Mouse (Mus musculus) heart, embryonic 13.5 days (tissue): ENCODE measurements around the gene Spock1. TPM values are rescaled to one million over a fixed set of nuclear protein-coding genes. Genes with fewer than 3 reads are reported as not detected.
"Not testable (repeated sequence)": the region's sequence is repeated elsewhere in the genome, so short reads cannot be mapped to it uniquely, and the experiment has no call there.

ENCODE experiments used
- ATAC-seq: fragments of 200-750 bp; cut with Nextera tagmentation; 2 replicates; pipeline ENCODE4 v1.8.0; 2017; ENCODE audit warnings: moderate TSS enrichment; ENCODE audit not compliant: insufficient number of reproducible peaks, low FRiP score, low TSS enrichment; ENCODE audit errors: extremely low read depth
- H3K27ac ChIP-seq: fragments of 300-500 bp; sonication (generic); replicated peaks from 2 replicates; pipeline ENCODE4 v1.5.1; 2015; ENCODE audit warnings: moderate library complexity, mild to moderate bottlenecking, inconsistent platforms
- H3K27me3 ChIP-seq: fragments of 300-500 bp; sonication (generic); replicated peaks from 2 replicates; pipeline ENCODE4 v1.6.1; 2015; ENCODE audit warnings: mild to moderate bottlenecking, inconsistent platforms
- H3K36me3 ChIP-seq: fragments of 300-500 bp; sonication (generic); 2 replicates; pipeline ENCODE4 v1.6.1; 2015; ENCODE audit warnings: mild to moderate bottlenecking, inconsistent platforms
- H3K4me1 ChIP-seq: fragments of 300-500 bp; sonication (generic); 2 replicates; pipeline ENCODE4 v1.6.1; 2015; ENCODE audit warnings: inconsistent platforms
- H3K4me2 ChIP-seq: fragments of 300-500 bp; sonication (generic); 2 replicates; pipeline ENCODE4 v1.6.1; 2015; ENCODE audit warnings: inconsistent platforms, mild to moderate bottlenecking, moderate library complexity
- H3K4me3 ChIP-seq: fragments of 300-500 bp; sonication (generic); 2 replicates; pipeline ENCODE4 v1.5.1; 2015; ENCODE audit warnings: moderate library complexity, mild to moderate bottlenecking, inconsistent platforms
- H3K9ac ChIP-seq: fragments of 300-500 bp; sonication (generic); 2 replicates; pipeline ENCODE4 v1.6.1; 2015; ENCODE audit warnings: inconsistent platforms, mild to moderate bottlenecking, moderate library complexity
- H3K9me3 ChIP-seq: fragments of 300-500 bp; sonication (generic); 2 replicates; pipeline ENCODE4 v1.6.1; 2016; ENCODE audit warnings: inconsistent platforms
- WGBS: fragments of 180-500 bp; shearing (Covaris S2); methylation state at CpG from one replicate; pipeline ENCODE4 v1.1.7; 2015; ENCODE audit warnings: mixed read lengths; 5-methylcytosine and 5-hydroxymethylcytosine counted together
- polyA plus RNA-seq: library from polyadenylated mRNA; unstranded; fragments of >200 nt; fragmentation: Nextera tagmentation; extraction: Ambion mirVana; gene quantifications from 2 replicates; pipeline ENCODE4 v1.2.1, GENCODE M21; 2015

The Spock1 gene
- polyA plus RNA-seq, 1 experiment from 2014 or later, result 0.31 TPM

GRCm38 (mm10) chr13:57595761-57596051, 312.4 kb downstream of the Spock1 start:
- no peak for ATAC-seq
- Histone ChIP-seq H3K4me2 (no peak overlapping the region), H3K4me1 (no peaks in the 10 kb centered on the region; the same call in 1 of the 2 replicates), H3K27ac (no peak overlapping the region), H3K4me3 (no peak overlapping the region), H3K9me3 (no peaks in the 10 kb centered on the region), H3K9ac (no peak overlapping the region), H3K36me3 (no peaks in the 10 kb centered on the region), H3K27me3 (0 out of 2 replicates have a peak, but pooled peaks cover under 1% of the 10 kb centered on the region)
- WGBS, result 87% methylated on average over 6 of the region's 6 CpGs

DNA sequence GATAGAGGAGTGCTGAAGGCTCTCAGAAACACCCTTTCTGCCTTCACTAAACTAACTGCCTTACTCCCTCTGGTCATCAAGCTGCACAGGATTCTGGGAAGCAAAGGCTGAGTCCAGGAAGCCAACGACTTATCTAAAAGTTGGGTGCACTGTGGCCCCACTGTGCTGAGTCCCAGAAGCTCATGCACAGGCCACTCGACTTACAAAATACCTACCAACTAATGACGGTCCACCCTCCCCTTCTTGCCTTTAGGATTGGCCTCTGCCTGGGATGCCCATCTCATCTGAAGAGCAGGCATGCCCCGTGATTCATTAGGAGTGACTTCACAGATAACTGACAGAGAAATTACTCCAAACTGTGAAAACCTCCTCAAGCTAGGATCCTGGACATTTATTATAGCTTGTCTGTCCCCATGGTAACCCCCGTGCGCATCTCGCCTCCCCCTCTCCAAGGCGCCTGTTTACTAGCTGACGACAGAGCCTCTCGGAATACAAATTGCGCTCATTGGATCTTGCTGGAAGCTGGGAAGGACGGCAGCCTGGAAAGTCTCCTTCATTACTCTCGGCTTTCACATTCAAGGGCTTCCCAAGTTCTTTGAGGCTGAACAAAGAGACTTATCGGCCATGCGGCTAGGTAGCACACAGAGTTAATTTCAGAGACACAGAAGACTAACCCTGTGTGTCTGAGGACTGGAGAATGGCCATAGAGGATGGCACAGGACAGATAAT, 312.9 kb downstream of the Spock1 start:
- H3K9ac ChIP-seq, result no peak overlapping the region
- no peak overlapping the region for H3K4me3 ChIP-seq
- ATAC-seq, result no peak
- no peaks in the 10 kb centered on the region for H3K27me3 ChIP-seq
- 0 out of 2 replicates have a peak overlapping the region, but pooled peaks have one; percentile 0 for H3K4me2 ChIP-seq
- H3K36me3 ChIP-seq, result no peaks in the 10 kb centered on the region
- H3K4me1 ChIP-seq, result no peaks in the 10 kb centered on the region; the same call in 1 of the 2 replicates
- no peak overlapping the region for H3K27ac ChIP-seq
- H3K9me3 ChIP-seq, result no peaks in the 10 kb centered on the region
- WGBS, result 66% methylated on average over 15 of the region's 15 CpGs

DNA sequence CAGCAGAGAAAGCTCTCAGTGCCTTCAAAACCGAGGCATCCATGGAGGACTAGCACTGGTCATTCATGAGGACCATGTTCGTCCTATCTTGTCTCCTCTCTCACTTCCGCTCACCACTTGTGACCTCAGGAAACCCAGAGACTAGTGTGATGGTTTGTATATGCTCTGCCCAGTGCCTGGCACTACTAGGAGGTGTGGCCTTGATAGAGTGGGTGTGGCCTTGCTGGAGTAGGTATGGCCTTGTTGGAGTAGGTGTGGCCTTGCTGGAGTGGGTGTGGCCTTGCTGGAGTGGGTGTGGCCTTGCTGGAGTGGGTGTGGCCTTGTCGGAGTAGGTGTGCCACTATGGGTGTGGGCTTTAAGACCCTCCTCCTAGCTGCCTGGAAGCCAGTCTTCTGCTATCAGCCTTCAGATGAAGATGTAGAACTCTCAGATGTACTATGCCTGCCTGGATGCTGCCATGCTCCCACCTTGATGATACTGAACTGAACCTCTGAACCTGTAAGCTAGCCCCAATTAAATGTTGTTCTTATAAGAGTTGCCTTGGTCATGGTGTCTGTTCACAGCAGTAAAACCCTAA, 318.7 kb downstream of the Spock1 start:
- 81% methylated on average over 4 of the region's 4 CpGs for WGBS
- ATAC-seq, H3K4me3 ChIP-seq, H3K27ac ChIP-seq, H3K9ac ChIP-seq, H3K4me2 ChIP-seq, H3K9me3 ChIP-seq, H3K27me3 ChIP-seq, H3K36me3 ChIP-seq, H3K4me1 ChIP-seq: not testable (repeated sequence)

DNA sequence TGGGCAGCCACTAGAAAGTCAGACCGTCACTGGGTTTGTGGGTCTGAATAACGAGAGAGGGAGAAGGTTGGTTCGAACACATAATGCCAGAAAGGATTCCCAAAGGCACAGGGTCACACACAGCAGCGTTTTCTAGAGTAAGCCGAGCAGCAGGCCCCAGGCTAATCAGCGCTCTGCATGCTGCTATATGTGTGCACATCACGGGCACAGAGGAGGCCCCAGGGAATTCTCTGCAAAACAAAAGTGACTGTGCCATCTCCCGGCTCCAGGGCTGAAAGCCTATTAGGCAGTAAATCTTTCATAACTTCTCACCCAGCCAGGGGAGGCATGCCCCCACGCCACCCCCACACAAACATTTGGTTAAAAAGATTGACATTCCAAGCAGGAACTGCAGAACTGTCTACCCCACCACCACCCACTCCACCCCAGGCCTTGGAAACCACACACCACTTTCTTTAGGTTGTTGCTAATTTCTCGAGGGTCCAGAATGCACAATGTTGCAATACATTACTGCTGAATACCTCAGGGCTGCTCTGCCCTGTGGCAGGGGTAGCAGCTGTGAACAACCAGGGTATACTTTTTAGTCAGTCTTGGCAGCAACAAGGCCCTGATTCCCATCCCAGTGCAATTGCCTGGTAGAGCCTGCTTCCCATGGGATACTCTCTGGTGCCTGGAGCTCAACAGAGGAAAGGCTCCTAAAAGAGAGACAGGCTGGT, 319.4 kb downstream of the Spock1 start:
- H3K4me1 ChIP-seq, result no peaks in the 10 kb centered on the region; the same call in 1 of the 2 replicates
- no peaks in the 10 kb centered on the region for H3K36me3 ChIP-seq
- no peak overlapping the region for H3K4me2 ChIP-seq
- no peak overlapping the region for H3K9ac ChIP-seq
- H3K9me3 ChIP-seq, result no peaks in the 10 kb centered on the region
- no peak overlapping the region for H3K4me3 ChIP-seq
- H3K27ac ChIP-seq, result no peak overlapping the region
- 60% methylated on average over 10 of the region's 10 CpGs for WGBS
- H3K27me3 ChIP-seq, result no peaks in the 10 kb centered on the region
- ATAC-seq, result no peak

GRCm38 (mm10) chr13:57585131-57585530, 323.0 kb downstream of the Spock1 start:
- Histone ChIP-seq H3K9me3 (no peaks in the 10 kb centered on the region), H3K27ac (no peak overlapping the region), H3K36me3 (no peaks in the 10 kb centered on the region), H3K27me3 (no peaks in the 10 kb centered on the region), H3K4me1 (no peaks in the 10 kb centered on the region; the same call in 1 of the 2 replicates), H3K4me2 (no peak overlapping the region), H3K9ac (no peak overlapping the region), H3K4me3 (no peak overlapping the region)
- WGBS, result 27% methylated on average over 3 of the region's 3 CpGs
- ATAC-seq, result no peak

GRCm38 (mm10) chr13:57582314-57582976, 325.7 kb downstream of the Spock1 start:
- 84% methylated on average over 12 of the region's 12 CpGs for WGBS
- Histone ChIP-seq H3K4me1 (no peaks in the 10 kb centered on the region; the same call in 1 of the 2 replicates), H3K27ac (no peak overlapping the region), H3K4me2 (no peak overlapping the region), H3K36me3 (no peaks in the 10 kb centered on the region), H3K4me3 (no peak overlapping the region), H3K9me3 (no peaks in the 10 kb centered on the region), H3K9ac (no peak overlapping the region), H3K27me3 (no peaks in the 10 kb centered on the region)
- no peak for ATAC-seq

GRCm38 (mm10) chr13:57577541-57578244, 330.4 kb downstream of the Spock1 start:
- no peak overlapping the region for H3K4me3 ChIP-seq
- H3K4me1 ChIP-seq, result no peaks in the 10 kb centered on the region
- no peak for ATAC-seq
- no peaks in the 10 kb centered on the region for H3K9me3 ChIP-seq
- no peaks in the 10 kb centered on the region for H3K27me3 ChIP-seq
- H3K9ac ChIP-seq, result no peak overlapping the region
- WGBS, result 78% methylated on average over 5 of the region's 5 CpGs
- H3K36me3 ChIP-seq, result no peaks in the 10 kb centered on the region
- no peak overlapping the region for H3K27ac ChIP-seq
- no peak overlapping the region for H3K4me2 ChIP-seq

GRCm38 (mm10) chr13:57573501-57573900, 334.6 kb downstream of the Spock1 start:
- Histone ChIP-seq H3K4me2 (no peak overlapping the region), H3K9ac (no peak overlapping the region), H3K4me3 (no peak overlapping the region), H3K4me1 (no peaks in the 10 kb centered on the region), H3K36me3 (no peaks in the 10 kb centered on the region), H3K27ac (no peak overlapping the region), H3K9me3 (peaks cover 4% of the 10 kb centered on the region; the same call in 1 of the 2 replicates), H3K27me3 (no peaks in the 10 kb centered on the region)
- 62% methylated on average over 4 of the region's 4 CpGs for WGBS
- ATAC-seq, result no peak

DNA sequence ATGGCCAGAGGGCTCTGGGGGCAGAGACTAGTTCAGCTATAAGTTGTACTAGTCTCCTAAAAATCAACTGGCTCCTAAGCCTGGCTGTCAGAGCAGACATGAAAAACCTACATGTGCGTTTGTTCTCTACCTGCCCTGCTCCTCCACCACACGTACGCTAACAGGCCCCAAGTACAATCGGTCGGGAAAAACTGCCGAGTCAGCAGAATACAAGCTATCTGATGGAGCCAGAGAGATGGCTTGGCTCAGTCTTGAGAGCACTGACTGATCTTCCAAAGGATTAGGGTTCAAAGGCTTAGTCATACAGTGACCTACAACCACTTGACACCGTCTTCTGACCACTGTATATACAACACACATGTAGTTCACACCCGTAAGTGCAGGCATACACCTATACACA, 339.7 kb downstream of the Spock1 start:
- Histone ChIP-seq H3K27ac (no peak overlapping the region), H3K27me3 (no peaks in the 10 kb centered on the region), H3K36me3 (no peaks in the 10 kb centered on the region), H3K9ac (no peak overlapping the region), H3K4me2 (no peak overlapping the region), H3K4me3 (no peak overlapping the region), H3K9me3 (peaks cover 4% of the 10 kb centered on the region; the same call in 1 of the 2 replicates), H3K4me1 (no peaks in the 10 kb centered on the region)
- ATAC-seq, result no peak
- 84% methylated on average over 8 of the region's 8 CpGs for WGBS

GRCm38 (mm10) chr13:57555186-57555585, 352.9 kb downstream of the Spock1 start:
- H3K27me3 ChIP-seq, result no peaks in the 10 kb centered on the region
- ATAC-seq, result no peak
- no peak overlapping the region for H3K4me3 ChIP-seq
- no peaks in the 10 kb centered on the region for H3K9me3 ChIP-seq
- no peak overlapping the region for H3K27ac ChIP-seq
- H3K4me2 ChIP-seq, result no peak overlapping the region
- no peaks in the 10 kb centered on the region for H3K36me3 ChIP-seq
- H3K9ac ChIP-seq, result no peak overlapping the region
- H3K4me1 ChIP-seq, result no peaks in the 10 kb centered on the region
- WGBS, result 47% methylated on average over 4 of the region's 4 CpGs

- ATAC-seq, result no peak
- H3K27ac ChIP-seq, result no peak overlapping the region
- H3K9me3 ChIP-seq, result no peaks in the 10 kb centered on the region
- 27% methylated on average over 5 of the region's 5 CpGs for WGBS
- no peaks in the 10 kb centered on the region for H3K4me1 ChIP-seq
- no peaks in the 10 kb centered on the region for H3K36me3 ChIP-seq
- H3K27me3 ChIP-seq, result no peaks in the 10 kb centered on the region
- H3K9ac ChIP-seq, result no peak overlapping the region
- H3K4me3 ChIP-seq, result no peak overlapping the region
- H3K4me2 ChIP-seq, result no peak overlapping the region
Observed at GRCm38 (mm10) chr13:57549743-57550142, 358.4 kb downstream of the Spock1 start.
